Mouse (Mus musculus): ENCODE measurements around the gene Aktip.

- no peak for TF ChIP-seq POLR2A (IDR thresholded peaks at IDR 0.05; ENCODE audit: control insufficient read depth, low read depth, low read length)
- no peak for TF ChIP-seq CTCF (IDR thresholded peaks at IDR 0.05; ENCODE audit: control insufficient read depth, insufficient read depth, insufficient replicate concordance, low read depth, low read length)
Measured at GRCm38 (mm10) chr8:91205897-91206296, 6.1 kb upstream of the Aktip start.
